Mouse (Mus musculus) 3134 (cell line): ENCODE data around the gene Prr18.

Experiments used
- DNase-seq: peaks from one replicate; pipeline ENCODE4 v3.0.0-alpha.2; 2011; ENCODE audit warnings: low spot score; ENCODE audit not compliant: insufficient read length; ENCODE audit errors: extremely low read depth

The Prr18 gene

DNA sequence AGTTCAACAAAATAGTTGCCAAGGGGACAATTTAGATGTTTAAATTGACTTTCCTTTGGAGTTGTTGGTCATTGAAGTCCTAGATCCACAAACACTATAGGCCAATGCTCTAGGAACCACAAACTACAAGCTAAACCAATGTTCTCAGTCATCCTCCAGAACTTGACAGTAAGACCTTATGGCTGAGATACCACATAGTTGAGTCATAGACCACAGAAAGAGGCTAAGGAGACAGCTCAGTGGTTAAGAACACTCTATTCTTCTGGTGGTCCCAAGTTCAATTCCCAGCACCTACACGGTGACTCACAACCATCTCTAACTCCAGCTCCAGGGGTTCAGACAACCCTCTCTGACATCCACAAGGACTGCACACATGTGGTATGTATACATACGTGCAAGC lies 48.2 kb downstream of the Prr18 start:
- no peak for DNase-seq

DNA sequence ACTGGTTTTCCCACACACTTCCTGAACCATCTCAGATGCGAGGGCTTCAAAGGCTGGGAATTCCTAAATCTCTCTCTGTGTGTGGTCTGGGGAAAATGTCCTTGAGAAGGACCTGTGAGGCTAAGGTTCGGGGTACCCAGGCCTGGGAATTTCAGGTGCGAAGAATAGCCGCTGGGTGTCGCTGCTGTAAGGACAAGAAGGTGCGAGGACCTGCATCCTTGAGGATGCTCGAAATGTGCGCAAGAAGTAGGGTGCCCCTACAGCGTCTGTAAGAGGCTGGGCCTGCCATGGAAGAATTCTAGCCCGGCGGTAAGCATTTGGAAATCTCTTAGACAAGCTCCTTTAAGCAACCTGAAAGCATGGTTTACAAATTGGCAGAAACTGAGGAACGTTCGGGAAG lies 51.2 kb downstream of the Prr18 start:
- DNase-seq: no peak

DNA sequence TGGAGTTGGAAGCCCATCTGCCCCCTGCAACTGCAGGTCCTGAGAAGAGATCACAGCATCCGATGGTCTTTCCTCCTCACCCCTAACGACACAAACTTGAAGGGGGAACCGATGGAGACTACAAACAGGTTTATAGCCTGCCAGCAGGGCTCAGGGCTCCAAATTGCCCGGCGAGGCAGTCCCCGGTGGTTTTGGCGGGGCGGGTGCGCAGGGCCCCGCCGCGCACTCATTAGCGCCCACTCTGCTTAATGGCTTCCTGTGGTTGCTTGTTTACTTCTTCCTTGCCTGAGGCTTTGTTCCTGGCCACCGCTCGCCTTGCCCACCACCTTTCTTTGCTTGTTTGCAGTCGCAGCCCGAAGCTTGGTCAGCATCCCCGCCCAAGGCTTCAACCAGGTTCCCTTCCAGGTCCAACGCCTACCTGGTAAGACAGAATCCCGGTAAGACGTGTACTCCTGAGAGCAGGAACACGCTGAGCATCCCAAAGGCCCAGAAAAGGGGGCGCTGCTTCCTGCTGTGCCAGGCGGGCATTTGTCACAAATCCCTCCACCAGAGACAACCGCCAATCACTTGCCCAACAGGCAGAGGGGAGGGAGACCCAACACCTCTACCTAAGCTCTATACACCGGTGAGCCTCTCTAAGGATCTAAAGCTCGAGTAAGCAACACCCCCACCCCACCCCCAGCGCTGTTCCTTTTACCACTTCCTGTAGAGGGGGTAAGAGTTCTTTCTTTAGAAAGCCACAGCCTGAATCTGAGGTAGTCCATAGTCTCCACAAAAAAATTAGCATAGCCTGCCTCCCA lies 51.9 kb downstream of the Prr18 start:
- DNase-seq: no peak

DNA sequence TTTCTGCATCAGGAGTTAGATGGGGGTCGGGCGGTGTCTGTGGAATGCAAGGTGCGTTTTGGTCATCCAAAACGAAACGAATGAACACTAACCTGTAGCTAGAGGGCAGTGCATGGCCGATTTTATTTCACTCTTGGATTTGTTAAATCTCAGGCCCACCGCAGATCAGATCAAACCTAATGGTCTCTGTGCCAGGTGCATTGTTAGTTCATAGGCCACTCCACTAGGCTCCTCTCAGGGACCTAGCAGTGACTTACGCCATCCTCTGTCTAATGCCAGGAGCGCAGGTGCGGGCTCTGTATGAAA lies 52.5 kb downstream of the Prr18 start:
- DNase-seq: no peak

DNA sequence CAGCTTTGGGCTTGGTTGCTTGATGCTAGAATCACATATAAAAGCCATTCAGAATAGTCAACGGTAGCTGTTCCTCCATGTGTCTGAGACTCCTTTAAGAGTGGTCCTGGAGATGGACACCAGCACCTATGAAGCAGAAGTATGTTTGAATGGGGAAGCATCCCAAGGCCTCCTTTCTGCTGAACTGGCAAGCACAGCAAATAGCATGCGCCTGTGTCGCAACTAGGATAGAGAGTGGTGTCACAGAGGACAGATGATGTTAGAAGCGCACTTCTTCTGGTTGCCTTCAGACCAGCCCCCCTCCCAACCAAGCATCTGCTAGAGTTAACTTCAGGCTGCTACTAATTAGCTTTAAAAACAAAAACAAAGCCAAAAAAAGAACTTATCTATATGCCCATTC lies 53.2 kb downstream of the Prr18 start:
- no peak for DNase-seq
